Mouse (Mus musculus) megakaryocyte progenitor cell, adult 5-6 weeks (primary cell): ENCODE measurements around the gene Cdkn2b. TPM values are rescaled to one million over a fixed set of nuclear protein-coding genes. Genes with fewer than 3 reads are reported as not detected.

Experiments
- total RNA-seq, 2 experiments: library from RNA; stranded (forward) in 1 of 2; stranded (reverse) in 1 of 2; fragments of 157-497, 149-512 nt in 1 of 2; fragments of 200-1000 nt in 1 of 2; gene quantifications; 2 replicates each; pipeline versions ENCODE4 v1.2.3 to v1.2.4; 2015 to 2017

The Cdkn2b gene
- total RNA-seq, 2 experiments from 2014 or later: not detected

Other genes with a start within 250 kb of the Cdkn2b start
- 41.1 and 44.2 TPM in 2 replicates for gene Mtap, start 173.9 kb downstream of the Cdkn2b start, total RNA-seq (2015)
- 34.5 and 37.0 TPM in 2 replicates for gene Mtap, start 173.9 kb downstream of the Cdkn2b start, total RNA-seq (2017)
- gene Cdkn2a, start 16.4 kb downstream of the Cdkn2b start, total RNA-seq (2015): not detected in 2 replicates
- gene Cdkn2a, start 16.4 kb downstream of the Cdkn2b start, total RNA-seq (2017): 0.78 TPM in 1 of 2 replicates, not detected in the other